Mouse (Mus musculus): ENCODE results near the gene Rasgef1b. TPM values are rescaled to one million over a fixed set of nuclear protein-coding genes. Genes with fewer than 3 reads are reported as not detected.

Rasgef1b gene
- 59.5 and 75.6 TPM in 2 replicates for polyA plus RNA-seq (2014; fragmentation: Nextera tagmentation; extraction: Ambion mirVana)

DNA sequence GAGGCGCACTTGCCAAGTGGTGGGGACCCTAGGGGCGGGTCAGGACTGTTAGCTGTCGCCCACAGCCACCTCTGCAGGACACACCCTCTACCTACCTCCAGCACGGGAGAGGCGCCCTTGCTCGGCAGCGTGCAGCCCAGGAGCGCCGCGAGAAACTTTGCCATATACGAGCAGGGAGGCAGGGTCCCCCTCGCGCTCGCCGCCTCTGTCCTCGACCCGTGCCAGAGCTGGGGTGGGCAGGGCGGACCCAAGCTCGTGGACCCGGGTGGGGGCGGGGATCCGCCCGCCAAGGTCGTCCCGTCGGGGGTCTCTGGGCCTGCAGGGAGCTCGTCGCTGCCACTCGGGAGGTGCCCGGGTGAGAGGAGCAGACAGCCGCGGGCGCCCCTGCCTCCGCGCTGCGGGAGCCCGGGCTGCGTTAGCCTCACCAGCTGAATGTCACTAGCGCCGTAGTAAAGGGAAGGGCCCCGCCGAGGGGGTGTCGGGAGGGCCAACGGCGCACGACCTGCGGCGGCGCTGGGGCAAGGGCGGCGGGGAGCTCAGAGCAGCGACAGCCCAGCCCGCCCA, at the start of gene Rasgef1b:
TSS of gene Rasgef1b (minus strand) at position 417 of the 564 bp plus-strand sequence.
- Histone ChIP-seq H3K9ac (replicated peaks; ENCODE audit: low read length) (peak within 1 kb of the TSS; percentile 82), H3K36me3 (ENCODE audit: control insufficient read depth, insufficient read depth, low read length) (no peaks in the 10 kb centered on the region), H3K27ac (replicated peaks; ENCODE audit: low read depth, low read length) (peak within 1 kb of the TSS; percentile 87), H3K27me3 (ENCODE audit: control insufficient read depth, insufficient read depth, low read length) (peaks cover 17% of the 10 kb centered on the region), H3K4me3 (replicated peaks; ENCODE audit: low read depth, low read length) (peak within 1 kb of the TSS; percentile 69), H3K9me3 (ENCODE audit: control insufficient read depth, low read length) (no peaks in the 10 kb centered on the region), H3K4me2 (ENCODE audit: low read length) (peak within 1 kb of the TSS; percentile 96), H3K4me1 (ENCODE audit: control insufficient read depth, insufficient read depth, low read length) (peaks cover 14% of the 10 kb centered on the region)
- WGBS, result under 1% methylated on average over 46 of the region's 53 CpGs
- DNase-seq (peak; percentile 95), ATAC-seq (ENCODE audit: low FRiP score, low TSS enrichment) (peak; percentile 92)

DNA sequence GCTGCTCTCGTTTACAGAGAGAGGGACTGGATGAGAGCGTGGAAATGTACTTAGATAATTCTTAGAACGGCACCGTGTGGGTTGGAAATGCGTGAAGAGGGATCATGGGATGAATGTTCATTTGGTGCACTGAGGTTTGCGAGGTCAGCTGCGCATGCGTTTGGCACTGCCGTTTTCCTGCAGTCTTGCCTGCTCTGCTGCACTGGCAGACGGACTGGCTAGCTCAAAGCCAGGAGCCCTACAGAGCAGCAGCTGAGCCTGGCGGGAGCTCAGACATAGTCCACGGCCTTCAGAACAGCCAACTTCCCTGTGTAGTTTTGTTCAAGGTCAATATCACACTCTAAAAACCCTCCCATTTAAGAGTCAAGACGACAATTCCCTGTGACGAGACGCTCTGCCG, 46.5 kb upstream of the Rasgef1b start:
- ATAC-seq (ENCODE audit: low FRiP score, low TSS enrichment), result no peak
- peak; percentile 39 for DNase-seq
- no peaks in the 10 kb centered on the region for H3K36me3 ChIP-seq (ENCODE audit: control insufficient read depth, insufficient read depth, low read length)
- H3K4me2 ChIP-seq (ENCODE audit: low read length), result no peak overlapping the region
- no peak overlapping the region for H3K27ac ChIP-seq (replicated peaks; ENCODE audit: low read depth, low read length)
- peaks cover 6% of the 10 kb centered on the region; the same call in 1 of the 2 replicates for H3K4me1 ChIP-seq (ENCODE audit: control insufficient read depth, insufficient read depth, low read length)
- H3K4me3 ChIP-seq (replicated peaks; ENCODE audit: low read depth, low read length), result no peak overlapping the region
- H3K27me3 ChIP-seq (ENCODE audit: control insufficient read depth, insufficient read depth, low read length), result no peaks in the 10 kb centered on the region
- WGBS, result 66% methylated on average over 16 of the region's 16 CpGs
- H3K9me3 ChIP-seq (ENCODE audit: control insufficient read depth, low read length), result no peaks in the 10 kb centered on the region
- H3K9ac ChIP-seq (replicated peaks; ENCODE audit: low read length), result no peak overlapping the region

DNA sequence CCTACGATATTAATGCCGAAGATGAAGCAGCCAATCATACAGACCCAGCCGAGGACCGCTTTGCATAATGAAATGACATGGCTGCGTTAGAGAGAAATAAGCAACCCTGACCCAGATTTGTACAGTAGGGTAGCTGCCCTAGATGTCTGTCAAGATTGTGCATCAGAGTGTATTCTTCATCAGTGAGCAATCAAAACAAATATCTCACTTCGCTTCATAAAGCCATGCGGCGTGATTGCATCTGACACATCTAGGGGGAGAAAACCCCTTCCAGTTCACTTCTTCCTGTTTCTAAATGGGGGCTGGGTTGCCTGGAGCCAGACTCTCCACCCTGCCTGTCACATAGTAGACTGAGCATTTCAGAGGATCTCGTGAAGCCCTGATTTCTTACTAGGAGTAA, 44.4 kb upstream of the Rasgef1b start:
- Histone ChIP-seq H3K27me3 (ENCODE audit: control insufficient read depth, insufficient read depth, low read length) (no peaks in the 10 kb centered on the region), H3K4me3 (replicated peaks; ENCODE audit: low read depth, low read length) (no peak overlapping the region), H3K9ac (replicated peaks; ENCODE audit: low read length) (no peak overlapping the region), H3K4me1 (ENCODE audit: control insufficient read depth, insufficient read depth, low read length) (peaks cover 6% of the 10 kb centered on the region; the same call in 1 of the 2 replicates), H3K4me2 (ENCODE audit: low read length) (0 out of 2 replicates have a peak overlapping the region, but pooled peaks have one; percentile 4), H3K9me3 (ENCODE audit: control insufficient read depth, low read length) (peaks cover 2% of the 10 kb centered on the region; the same call in 1 of the 2 replicates), H3K36me3 (ENCODE audit: control insufficient read depth, insufficient read depth, low read length) (no peaks in the 10 kb centered on the region), H3K27ac (replicated peaks; ENCODE audit: low read depth, low read length) (no peak overlapping the region)
- ATAC-seq (ENCODE audit: low FRiP score, low TSS enrichment) (no peak), DNase-seq (peak; percentile 42)
- 63% methylated on average over 9 of the region's 9 CpGs for WGBS

DNA sequence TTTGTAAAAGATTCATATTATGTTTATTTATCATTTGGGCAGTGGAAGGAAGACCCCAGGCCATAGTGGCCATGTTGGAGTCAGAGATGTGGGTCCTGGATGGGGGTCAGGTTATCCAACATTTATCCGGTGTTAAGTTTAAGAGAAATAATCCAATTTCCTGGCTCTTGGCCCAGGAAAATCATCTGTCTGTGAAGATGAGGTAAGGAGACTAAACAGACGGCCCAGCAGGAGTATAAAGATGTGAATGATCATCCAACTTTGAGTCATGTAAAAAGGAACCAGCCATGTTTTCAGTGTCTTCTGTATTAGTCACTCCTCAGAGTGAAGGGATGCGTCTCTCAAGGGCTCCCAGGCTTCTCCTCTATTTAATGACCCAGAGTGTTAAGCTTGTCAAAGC, 35.4 kb upstream of the Rasgef1b start:
- H3K4me1 ChIP-seq (ENCODE audit: control insufficient read depth, insufficient read depth, low read length), result no peaks in the 10 kb centered on the region
- no peaks in the 10 kb centered on the region for H3K9me3 ChIP-seq (ENCODE audit: control insufficient read depth, low read length)
- H3K4me3 ChIP-seq (replicated peaks; ENCODE audit: low read depth, low read length), result no peak overlapping the region
- H3K9ac ChIP-seq (replicated peaks; ENCODE audit: low read length), result no peak overlapping the region
- H3K4me2 ChIP-seq (ENCODE audit: low read length), result no peak overlapping the region
- ATAC-seq (ENCODE audit: low FRiP score, low TSS enrichment), result no peak
- no peaks in the 10 kb centered on the region for H3K27me3 ChIP-seq (ENCODE audit: control insufficient read depth, insufficient read depth, low read length)
- H3K27ac ChIP-seq (replicated peaks; ENCODE audit: low read depth, low read length), result no peak overlapping the region
- H3K36me3 ChIP-seq (ENCODE audit: control insufficient read depth, insufficient read depth, low read length), result no peaks in the 10 kb centered on the region
- DNase-seq, result no peak
- WGBS, result 79% methylated on average over 3 of the region's 3 CpGs

DNA sequence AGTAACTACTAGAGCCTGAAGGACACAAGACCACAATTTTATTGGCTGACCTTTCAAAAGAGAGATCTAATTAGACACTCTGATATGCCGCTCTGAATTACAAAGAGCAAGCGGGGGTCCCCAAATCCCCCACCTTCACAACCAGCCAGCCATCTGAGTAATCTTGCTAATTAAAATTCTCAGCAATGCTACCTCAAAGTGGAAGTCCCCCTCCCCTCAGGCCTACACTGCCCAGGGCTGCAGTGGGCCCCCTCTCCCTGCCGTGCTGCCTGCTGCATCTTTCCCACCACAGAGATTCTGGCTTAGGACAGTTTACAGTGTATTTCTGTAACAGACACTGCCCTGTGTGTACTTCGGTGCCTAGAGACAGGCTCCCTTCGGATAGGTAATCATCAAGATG, 30.0 kb upstream of the Rasgef1b start:
- ATAC-seq (ENCODE audit: low FRiP score, low TSS enrichment), result no peak; the same call in 1 of the 2 replicates
- Histone ChIP-seq H3K4me1 (ENCODE audit: control insufficient read depth, insufficient read depth, low read length) (peaks cover under 1% of the 10 kb centered on the region; the same call in 1 of the 2 replicates), H3K27me3 (ENCODE audit: control insufficient read depth, insufficient read depth, low read length) (no peaks in the 10 kb centered on the region), H3K9me3 (ENCODE audit: control insufficient read depth, low read length) (no peaks in the 10 kb centered on the region), H3K36me3 (ENCODE audit: control insufficient read depth, insufficient read depth, low read length) (no peaks in the 10 kb centered on the region), H3K4me2 (ENCODE audit: low read length) (no peak overlapping the region), H3K27ac (replicated peaks; ENCODE audit: low read depth, low read length) (peak overlapping the region; percentile 10; the same call in 1 of the 2 replicates), H3K4me3 (replicated peaks; ENCODE audit: low read depth, low read length) (no peak overlapping the region), H3K9ac (replicated peaks; ENCODE audit: low read length) (no peak overlapping the region)
- WGBS, result 26% methylated on average over 5 of the region's 5 CpGs
- DNase-seq, result peak; percentile 56

DNA sequence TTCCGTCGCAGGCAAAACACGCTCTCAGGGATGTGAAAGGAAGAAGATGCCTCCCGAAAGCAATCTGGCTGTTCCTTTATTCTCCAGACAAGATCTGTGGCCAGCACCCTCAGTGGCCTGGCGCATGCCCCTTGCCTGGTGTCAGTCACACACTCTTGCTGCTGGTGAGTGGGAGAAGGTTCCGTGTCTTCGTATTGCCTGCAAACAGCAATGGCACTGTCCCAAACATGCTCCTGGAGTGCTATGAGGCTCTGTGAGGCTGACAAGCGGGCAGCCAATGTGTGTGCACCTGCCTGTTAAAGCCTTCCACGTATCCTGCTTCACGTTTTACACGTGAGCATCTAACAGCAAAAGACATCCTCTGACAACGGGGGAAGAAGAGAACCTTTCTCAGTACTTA, 25.0 kb upstream of the Rasgef1b start:
- DNase-seq (no peak), ATAC-seq (ENCODE audit: low FRiP score, low TSS enrichment) (no peak)
- H3K4me2 ChIP-seq (ENCODE audit: low read length), result peak overlapping the region; percentile 9
- H3K27me3 ChIP-seq (ENCODE audit: control insufficient read depth, insufficient read depth, low read length), result no peaks in the 10 kb centered on the region
- no peak overlapping the region for H3K4me3 ChIP-seq (replicated peaks; ENCODE audit: low read depth, low read length)
- no peak overlapping the region for H3K9ac ChIP-seq (replicated peaks; ENCODE audit: low read length)
- no peaks in the 10 kb centered on the region for H3K36me3 ChIP-seq (ENCODE audit: control insufficient read depth, insufficient read depth, low read length)
- H3K4me1 ChIP-seq (ENCODE audit: control insufficient read depth, insufficient read depth, low read length), result peaks cover 9% of the 10 kb centered on the region; the same call in 1 of the 2 replicates
- no peaks in the 10 kb centered on the region for H3K9me3 ChIP-seq (ENCODE audit: control insufficient read depth, low read length)
- H3K27ac ChIP-seq (replicated peaks; ENCODE audit: low read depth, low read length), result 0 out of 2 replicates have a peak overlapping the region, but pooled peaks have one; percentile 37
- 75% methylated on average over 12 of the region's 12 CpGs for WGBS

DNA sequence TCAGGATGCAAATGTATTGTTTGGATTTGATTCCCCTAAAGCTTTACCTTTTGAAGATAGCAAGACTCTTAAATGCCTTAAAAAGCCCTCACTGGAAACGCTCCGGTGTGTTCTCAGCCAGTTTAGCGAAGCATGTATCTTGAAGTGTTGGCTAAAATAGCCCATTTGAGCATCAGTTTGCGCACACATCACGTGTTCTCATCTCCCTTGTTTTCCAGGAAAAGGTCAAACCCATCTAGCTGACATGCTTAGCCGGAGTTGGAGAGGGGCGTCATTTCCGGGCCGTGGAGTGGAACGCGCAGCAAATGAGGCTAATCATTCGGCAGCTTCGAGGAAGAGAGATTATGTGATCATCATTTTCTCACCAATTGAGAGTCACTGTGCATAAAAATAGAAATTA, 24.5 kb upstream of the Rasgef1b start:
- H3K9me3 ChIP-seq (ENCODE audit: control insufficient read depth, low read length), result no peaks in the 10 kb centered on the region
- ATAC-seq (ENCODE audit: low FRiP score, low TSS enrichment) (no peak), DNase-seq (peak; percentile 32)
- no peaks in the 10 kb centered on the region for H3K27me3 ChIP-seq (ENCODE audit: control insufficient read depth, insufficient read depth, low read length)
- H3K27ac ChIP-seq (replicated peaks; ENCODE audit: low read depth, low read length), result no peak overlapping the region
- H3K4me2 ChIP-seq (ENCODE audit: low read length), result peak overlapping the region; percentile 9; the same call in 1 of the 2 replicates
- no peaks in the 10 kb centered on the region for H3K36me3 ChIP-seq (ENCODE audit: control insufficient read depth, insufficient read depth, low read length)
- no peak overlapping the region for H3K9ac ChIP-seq (replicated peaks; ENCODE audit: low read length)
- no peak overlapping the region for H3K4me3 ChIP-seq (replicated peaks; ENCODE audit: low read depth, low read length)
- WGBS, result 55% methylated on average over 13 of the region's 13 CpGs
- H3K4me1 ChIP-seq (ENCODE audit: control insufficient read depth, insufficient read depth, low read length), result peaks cover 11% of the 10 kb centered on the region; the same call in 1 of the 2 replicates

DNA sequence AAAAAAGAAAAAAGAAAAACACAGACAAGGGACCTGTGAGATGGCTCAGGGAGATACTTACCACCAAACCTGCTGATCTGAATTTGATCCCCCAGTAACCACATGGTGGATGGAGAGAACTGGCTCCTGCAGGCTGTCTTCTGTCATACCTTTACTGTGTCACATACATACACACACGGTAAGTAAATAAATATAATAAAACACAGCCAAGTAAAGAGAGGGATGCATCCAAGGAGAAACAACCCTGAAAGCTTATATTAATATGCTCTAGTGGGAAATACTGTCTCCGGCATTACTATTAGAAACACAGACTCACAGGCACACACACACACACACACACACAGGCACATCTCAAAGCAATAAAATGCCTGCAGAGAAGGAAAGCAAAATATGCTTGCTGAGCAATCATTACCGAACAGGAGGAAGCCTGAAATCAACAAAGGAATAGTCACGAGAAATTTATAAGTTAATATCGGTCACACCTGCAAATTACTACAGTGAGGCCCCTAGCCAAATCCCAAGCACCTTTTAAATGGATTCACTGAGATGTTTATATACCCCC, 23.9 kb upstream of the Rasgef1b start:
- ATAC-seq (ENCODE audit: low FRiP score, low TSS enrichment) (no peak), DNase-seq (no peak)
- Histone ChIP-seq H3K9ac (replicated peaks; ENCODE audit: low read length) (no peak overlapping the region), H3K4me2 (ENCODE audit: low read length) (peak overlapping the region; percentile 9; the same call in 1 of the 2 replicates), H3K27me3 (ENCODE audit: control insufficient read depth, insufficient read depth, low read length) (no peaks in the 10 kb centered on the region), H3K4me1 (ENCODE audit: control insufficient read depth, insufficient read depth, low read length) (peaks cover 13% of the 10 kb centered on the region; the same call in 1 of the 2 replicates), H3K9me3 (ENCODE audit: control insufficient read depth, low read length) (no peaks in the 10 kb centered on the region), H3K4me3 (replicated peaks; ENCODE audit: low read depth, low read length) (no peak overlapping the region), H3K36me3 (ENCODE audit: control insufficient read depth, insufficient read depth, low read length) (no peaks in the 10 kb centered on the region), H3K27ac (replicated peaks; ENCODE audit: low read depth, low read length) (no peak overlapping the region)
- WGBS, result 76% methylated on average over 5 of the region's 5 CpGs

DNA sequence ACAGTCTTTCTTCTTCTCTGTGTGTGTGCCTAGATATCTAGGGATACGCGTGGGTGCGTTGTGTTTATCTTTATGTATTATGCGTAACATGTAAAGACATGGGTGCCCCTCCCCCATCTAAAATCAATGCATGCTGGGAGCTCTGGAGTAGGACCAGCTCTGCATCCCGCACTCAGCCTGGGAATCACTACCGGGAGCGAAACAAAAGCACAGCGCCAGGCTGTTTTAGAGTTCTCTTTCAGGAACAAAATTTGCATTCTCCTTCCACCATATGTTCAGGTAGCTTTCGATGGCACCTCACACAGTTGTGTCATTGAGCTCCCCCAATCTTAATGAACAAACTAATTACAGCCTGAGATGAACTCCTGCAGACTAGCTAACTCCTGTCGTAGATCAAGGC, 19.6 kb upstream of the Rasgef1b start:
- Histone ChIP-seq H3K36me3 (ENCODE audit: control insufficient read depth, insufficient read depth, low read length) (no peaks in the 10 kb centered on the region), H3K4me3 (replicated peaks; ENCODE audit: low read depth, low read length) (no peak overlapping the region), H3K9ac (replicated peaks; ENCODE audit: low read length) (no peak overlapping the region), H3K27ac (replicated peaks; ENCODE audit: low read depth, low read length) (no peak overlapping the region), H3K4me1 (ENCODE audit: control insufficient read depth, insufficient read depth, low read length) (peaks cover 11% of the 10 kb centered on the region; the same call in 1 of the 2 replicates), H3K9me3 (ENCODE audit: control insufficient read depth, low read length) (no peaks in the 10 kb centered on the region), H3K27me3 (ENCODE audit: control insufficient read depth, insufficient read depth, low read length) (no peaks in the 10 kb centered on the region), H3K4me2 (ENCODE audit: low read length) (no peak overlapping the region)
- 55% methylated on average over 10 of the region's 10 CpGs for WGBS
- ATAC-seq (ENCODE audit: low FRiP score, low TSS enrichment) (no peak), DNase-seq (peak; percentile 34)

Measured in midbrain, embryonic 14.5 days (tissue).